Mouse (Mus musculus): ENCODE measurements around the gene Prss41. TPM values are rescaled to one million over a fixed set of nuclear protein-coding genes. Genes with fewer than 3 reads are reported as not detected.

Prss41 gene
- polyA plus RNA-seq, 1 experiment: 1.0 TPM

Other genes with a start within 250 kb of the Prss41 start
- 27.0 and 36.2 TPM in 2 replicates for gene Zfp13, start 244.7 kb downstream of the Prss41 start, polyA plus RNA-seq (2012; rRNA removed)
- 0.05 TPM in 1 of 2 replicates, not detected in the other for gene Zscan10, start 243.3 kb downstream of the Prss41 start, polyA plus RNA-seq (2012; rRNA removed)
- 0.30 and 0.32 TPM in 2 replicates for gene Mmp25, start 198.9 kb downstream of the Prss41 start, polyA plus RNA-seq (2012; rRNA removed)
- gene Bicdl2, start 183.7 kb downstream of the Prss41 start, polyA plus RNA-seq (2012; rRNA removed): 1.7 TPM in 2 replicates
- 326 and 359 TPM in 2 replicates for gene Hcfc1r1, start 170.6 kb downstream of the Prss41 start, polyA plus RNA-seq (2012; rRNA removed)
- 15.7 and 21.4 TPM in 2 replicates for gene Thoc6, start 170.3 kb downstream of the Prss41 start, polyA plus RNA-seq (2012; rRNA removed)
- gene Tnfrsf12a, start 166.7 kb downstream of the Prss41 start, polyA plus RNA-seq (2012; rRNA removed): 17.6 and 20.9 TPM in 2 replicates
- gene Cldn6, start 164.9 kb downstream of the Prss41 start, polyA plus RNA-seq (2012; rRNA removed): 1.9 and 2.0 TPM in 2 replicates
- 0.99 and 1.7 TPM in 2 replicates for gene Cldn9, start 160.1 kb downstream of the Prss41 start, polyA plus RNA-seq (2012; rRNA removed)
- gene 1520401A03Rik, start 121.4 kb downstream of the Prss41 start, polyA plus RNA-seq (2012; rRNA removed): 0.16 and 0.28 TPM in 2 replicates
- 14.9 and 15.7 TPM in 2 replicates for gene Pkmyt1, start 117.8 kb downstream of the Prss41 start, polyA plus RNA-seq (2012; rRNA removed)
- 27.7 and 28.9 TPM in 2 replicates for gene Paqr4, start 103.3 kb downstream of the Prss41 start, polyA plus RNA-seq (2012; rRNA removed)
- 0.43 and 0.57 TPM in 2 replicates for gene Kremen2, start 98.3 kb downstream of the Prss41 start, polyA plus RNA-seq (2012; rRNA removed)
- 52.1 and 54.6 TPM in 2 replicates for gene Flywch1, start 72.6 kb downstream of the Prss41 start, polyA plus RNA-seq (2012; rRNA removed)
- 14.1 and 15.4 TPM in 2 replicates for gene Flywch2, start 58.1 kb downstream of the Prss41 start, polyA plus RNA-seq (2012; rRNA removed)
- 381 and 457 TPM in 2 replicates for gene Srrm2, start 53.6 kb downstream of the Prss41 start, polyA plus RNA-seq (2012; rRNA removed)
- gene Elob, start 15.0 kb downstream of the Prss41 start, polyA plus RNA-seq (2012; rRNA removed): 689 and 774 TPM in 2 replicates
- 3.5 and 5.6 TPM in 2 replicates for gene Prss33, start 8.1 kb downstream of the Prss41 start, polyA plus RNA-seq (2012; rRNA removed)
- 0.19 TPM in 1 of 2 replicates, not detected in the other for gene Prss32, start 317 bp downstream of the Prss41 start, polyA plus RNA-seq (2012; rRNA removed)
- gene Prss21, start 23.9 kb upstream of the Prss41 start, polyA plus RNA-seq (2012; rRNA removed): 0.18 and 0.76 TPM in 2 replicates
- not detected in 2 replicates for gene Dcpp1, start 36.7 kb upstream of the Prss41 start, polyA plus RNA-seq (2012; rRNA removed)
- not detected in 2 replicates for gene Dcpp2, start 36.7 kb upstream of the Prss41 start, polyA plus RNA-seq (2012; rRNA removed)
- gene Dcpp3, start 73.3 kb upstream of the Prss41 start, polyA plus RNA-seq (2012; rRNA removed): not detected in 2 replicates
- not detected in 2 replicates for gene Sbp, start 97.5 kb upstream of the Prss41 start, polyA plus RNA-seq (2012; rRNA removed)
- gene Sbpl, start 111.1 kb upstream of the Prss41 start, polyA plus RNA-seq (2012; rRNA removed): not detected in 2 replicates
- gene Prss30, start 136.4 kb upstream of the Prss41 start, polyA plus RNA-seq (2012; rRNA removed): 0.46 and 0.53 TPM in 2 replicates
- 0.15 and 0.18 TPM in 2 replicates for gene Prss22, start 153.9 kb upstream of the Prss41 start, polyA plus RNA-seq (2012; rRNA removed)
- 1.6 and 2.8 TPM in 2 replicates for gene Prss27, start 194.0 kb upstream of the Prss41 start, polyA plus RNA-seq (2012; rRNA removed)
- gene Kctd5, start 229.3 kb upstream of the Prss41 start, polyA plus RNA-seq (2012; rRNA removed): 23.0 and 27.2 TPM in 2 replicates